In genomic region chr17:47989951-47990378, GRCm38 (mm10) we compare ENCODE assay signal across 8 mouse cellular contexts. TPM values are rescaled to one million over a fixed set of nuclear protein-coding genes. Genes with fewer than 3 reads are reported as not detected.
DNase-seq lines count a peak whose midpoint lies in the region; ATAC-seq and TF ChIP-seq lines count a peak whose summit lies in the region.

No protein-coding gene starts in this region.

- no peaks in the 10 kb centered on the region for H3K4me1 ChIP-seq in forebrain, postnatal 0 days (ENCODE audit: insufficient read depth)
- peaks cover 10% of the 10 kb centered on the region for H3K4me1 ChIP-seq in liver, embryonic 16.5 days (ENCODE audit: control insufficient read depth, low read depth, low read length)
- H3K4me1 ChIP-seq in stomach, embryonic 14.5 days (ENCODE audit: control insufficient read depth, insufficient read depth, low read length): peaks cover 32% of the 10 kb centered on the region

- H3K27me3 ChIP-seq in forebrain, postnatal 0 days (ENCODE audit: insufficient read depth, low read length): no peaks in the 10 kb centered on the region
- H3K27me3 ChIP-seq in liver, embryonic 16.5 days (ENCODE audit: control insufficient read depth, insufficient read depth, low read depth, low read length): no peaks in the 10 kb centered on the region
- H3K27me3 ChIP-seq in stomach, embryonic 14.5 days (ENCODE audit: control insufficient read depth, insufficient read depth, low read length): no peaks in the 10 kb centered on the region

- no peak for TF ChIP-seq CTCF in forebrain, postnatal 0 days (IDR thresholded peaks at IDR 0.05; ENCODE audit: low read depth)

- H3K4me2 ChIP-seq in forebrain, postnatal 0 days (ENCODE audit: low read depth): no peak overlapping the region
- H3K4me2 ChIP-seq in liver, embryonic 16.5 days (ENCODE audit: low read depth, low read length): no peak overlapping the region
- H3K4me2 ChIP-seq in stomach, embryonic 14.5 days (replicated peaks; ENCODE audit: low read depth, low read length): no peak overlapping the region

- peak; percentile 34; the same call in 1 of the 2 replicates for ATAC-seq in forebrain, postnatal 0 days
- no peak for ATAC-seq in liver, embryonic 16.5 days (ENCODE audit: low read depth)
- ATAC-seq in stomach, embryonic 14.5 days (ENCODE audit: insufficient number of reproducible peaks, insufficient read depth, low FRiP score, low read depth): peak; percentile 59

- no peak overlapping the region for H3K9ac ChIP-seq in forebrain, postnatal 0 days
- peak overlapping the region; percentile 26; the same call in 1 of the 2 replicates for H3K9ac ChIP-seq in liver, embryonic 16.5 days (ENCODE audit: low read depth, low read length)
- no peak overlapping the region for H3K9ac ChIP-seq in stomach, embryonic 14.5 days (replicated peaks; ENCODE audit: low read depth, low read length)

- WGBS in forebrain, postnatal 0 days: 5% methylated on average over 8 of the region's 8 CpGs
- 9% methylated on average over 8 of the region's 8 CpGs for WGBS in liver, embryonic 16.5 days (ENCODE audit: insufficient replicate concordance)
- WGBS in stomach, embryonic 14.5 days: 11% methylated on average over 8 of the region's 8 CpGs

- no peaks in the 10 kb centered on the region for H3K9me3 ChIP-seq in forebrain, postnatal 0 days (ENCODE audit: low read length)
- no peaks in the 10 kb centered on the region for H3K9me3 ChIP-seq in liver, embryonic 16.5 days (replicated peaks; ENCODE audit: control insufficient read depth, low read length)
- no peaks in the 10 kb centered on the region for H3K9me3 ChIP-seq in stomach, embryonic 14.5 days (ENCODE audit: control insufficient read depth, low read depth, low read length)

- no peak overlapping the region for H3K27ac ChIP-seq in forebrain, postnatal 0 days (ENCODE audit: low read depth, low read length)
- peak overlapping the region; percentile 40; the same call in 1 of the 2 replicates for H3K27ac ChIP-seq in liver, embryonic 16.5 days (ENCODE audit: low read length)
- peak overlapping the region; percentile 66; the same call in 1 of the 2 replicates for H3K27ac ChIP-seq in stomach, embryonic 14.5 days (ENCODE audit: low read length)

- H3K36me3 ChIP-seq in forebrain, postnatal 0 days (ENCODE audit: insufficient read depth): no peaks in the 10 kb centered on the region
- no peaks in the 10 kb centered on the region for H3K36me3 ChIP-seq in liver, embryonic 16.5 days (ENCODE audit: control insufficient read depth, insufficient read depth)
- H3K36me3 ChIP-seq in stomach, embryonic 14.5 days (ENCODE audit: control insufficient read depth, insufficient read depth, low read length): no peaks in the 10 kb centered on the region

- DNase-seq in spleen, postnatal 36 days (ENCODE audit: low spot score in 2 of 2): peak; percentile 26 to 28
- DNase-seq in spleen, postnatal 4 days (ENCODE audit: low spot score in 2 of 2): no peak
- DNase-seq in forebrain, postnatal 0 days: no peak
- DNase-seq in urinary bladder, adult 2 months (ENCODE audit: low spot score): no peak
- DNase-seq in left cerebral cortex, adult 11 months (ENCODE audit: low spot score): no peak
- no peak for DNase-seq in right cerebral cortex, adult 18-20 months

- no peak overlapping the region for H3K4me3 ChIP-seq in forebrain, postnatal 0 days (ENCODE audit: low read depth, low read length)
- H3K4me3 ChIP-seq in liver, embryonic 16.5 days (ENCODE audit: low read depth, low read length): no peak overlapping the region
- H3K4me3 ChIP-seq in stomach, embryonic 14.5 days (ENCODE audit: low read depth, low read length): no peak overlapping the region

RNA-seq across cellular contexts. Expression of gene 1700122O11Rik, which starts 48.1 kb away (rescaled TPM):
- not detected in 2 replicates for total RNA-seq in forebrain, postnatal 0 days (2014; rRNA removed)
- not detected in 2 replicates for polyA plus RNA-seq in forebrain, postnatal 0 days (2015; fragmentation: Nextera tagmentation; extraction: Ambion mirVana)
- not detected in 2 replicates for polyA plus RNA-seq in liver, embryonic 16.5 days (2015; fragmentation: Nextera tagmentation; extraction: Ambion mirVana)
- not detected in 2 replicates for polyA plus RNA-seq in stomach, embryonic 14.5 days (2014; fragmentation: Nextera tagmentation; extraction: Ambion mirVana)
- polyA plus RNA-seq in urinary bladder, adult 2 months (2012; rRNA removed): not detected in 2 replicates

Comparison
In these comparisons a context has a peak if more than half of its experiments do, and no peak if none do; other contexts are left out.
1. DNase-seq: peak in spleen, postnatal 36 days (2 of 2); none in spleen, postnatal 4 days (0 of 2), forebrain, postnatal 0 days (single experiment), urinary bladder, adult 2 months (single experiment), left cerebral cortex, adult 11 months (single experiment) and right cerebral cortex, adult 18-20 months (single experiment).